Mouse (Mus musculus) cerebellum, adult 8-10 months (tissue): Measurements from ENCODE around the gene Arhgef3.

Source experiments
- DNase-seq: peaks from one replicate; pipeline ENCODE4 v3.0.0; 2022

Gene Arhgef3

GRCm38 (mm10) chr14:27349828-27350729 is 235.4 kb downstream of the Arhgef3 start:
- DNase-seq, result no peak

GRCm38 (mm10) chr14:27351051-27351475 is 236.4 kb downstream of the Arhgef3 start:
- DNase-seq, result no peak

GRCm38 (mm10) chr14:27351476-27352079 is 236.9 kb downstream of the Arhgef3 start:
- no peak for DNase-seq

- no peak for DNase-seq
Measured at GRCm38 (mm10) chr14:27352470-27352869, 237.8 kb downstream of the Arhgef3 start.

GRCm38 (mm10) chr14:27355151-27355550 is 240.5 kb downstream of the Arhgef3 start:
- DNase-seq, result no peak

- DNase-seq, result no peak
Measured at GRCm38 (mm10) chr14:27355937-27356336, 241.2 kb downstream of the Arhgef3 start.

- DNase-seq, result no peak
Measured at GRCm38 (mm10) chr14:27357139-27357538, 242.4 kb downstream of the Arhgef3 start.

- DNase-seq, result no peak
Measured at GRCm38 (mm10) chr14:27358202-27358601, 243.5 kb downstream of the Arhgef3 start.

- no peak for DNase-seq
Measured at GRCm38 (mm10) chr14:27360849-27361248, 246.2 kb downstream of the Arhgef3 start.

GRCm38 (mm10) chr14:27361514-27361913 is 246.8 kb downstream of the Arhgef3 start:
- DNase-seq, result no peak

- no peak for DNase-seq
Measured at GRCm38 (mm10) chr14:27364668-27365257, 250.1 kb downstream of the Arhgef3 start.

GRCm38 (mm10) chr14:27367117-27367711 is 252.5 kb downstream of the Arhgef3 start:
- DNase-seq, result no peak

GRCm38 (mm10) chr14:27368619-27369018 is 253.9 kb downstream of the Arhgef3 start:
- DNase-seq, result no peak

GRCm38 (mm10) chr14:27369503-27369902 is 254.8 kb downstream of the Arhgef3 start:
- no peak for DNase-seq

GRCm38 (mm10) chr14:27371669-27372076 is 257.0 kb downstream of the Arhgef3 start:
- DNase-seq, result peak; percentile 64

GRCm38 (mm10) chr14:27373498-27373897 is 258.8 kb downstream of the Arhgef3 start:
- DNase-seq, result no peak

GRCm38 (mm10) chr14:27376115-27376648 is 261.5 kb downstream of the Arhgef3 start:
- DNase-seq, result no peak

- no peak for DNase-seq
Measured at GRCm38 (mm10) chr14:27378669-27379068, 264.0 kb downstream of the Arhgef3 start.

GRCm38 (mm10) chr14:27379404-27379803 is 264.7 kb downstream of the Arhgef3 start:
- DNase-seq, result no peak

- no peak for DNase-seq
Measured at GRCm38 (mm10) chr14:27381459-27381858, 266.8 kb downstream of the Arhgef3 start.

GRCm38 (mm10) chr14:27383321-27383830 is 268.7 kb downstream of the Arhgef3 start:
- no peak for DNase-seq

GRCm38 (mm10) chr14:27384143-27384542 is 269.4 kb downstream of the Arhgef3 start:
- no peak for DNase-seq

- no peak for DNase-seq
Measured at GRCm38 (mm10) chr14:27388616-27389015, 273.9 kb downstream of the Arhgef3 start.
